ENCODE assay signal across 8 mouse cellular contexts in the genomic region with DNA sequence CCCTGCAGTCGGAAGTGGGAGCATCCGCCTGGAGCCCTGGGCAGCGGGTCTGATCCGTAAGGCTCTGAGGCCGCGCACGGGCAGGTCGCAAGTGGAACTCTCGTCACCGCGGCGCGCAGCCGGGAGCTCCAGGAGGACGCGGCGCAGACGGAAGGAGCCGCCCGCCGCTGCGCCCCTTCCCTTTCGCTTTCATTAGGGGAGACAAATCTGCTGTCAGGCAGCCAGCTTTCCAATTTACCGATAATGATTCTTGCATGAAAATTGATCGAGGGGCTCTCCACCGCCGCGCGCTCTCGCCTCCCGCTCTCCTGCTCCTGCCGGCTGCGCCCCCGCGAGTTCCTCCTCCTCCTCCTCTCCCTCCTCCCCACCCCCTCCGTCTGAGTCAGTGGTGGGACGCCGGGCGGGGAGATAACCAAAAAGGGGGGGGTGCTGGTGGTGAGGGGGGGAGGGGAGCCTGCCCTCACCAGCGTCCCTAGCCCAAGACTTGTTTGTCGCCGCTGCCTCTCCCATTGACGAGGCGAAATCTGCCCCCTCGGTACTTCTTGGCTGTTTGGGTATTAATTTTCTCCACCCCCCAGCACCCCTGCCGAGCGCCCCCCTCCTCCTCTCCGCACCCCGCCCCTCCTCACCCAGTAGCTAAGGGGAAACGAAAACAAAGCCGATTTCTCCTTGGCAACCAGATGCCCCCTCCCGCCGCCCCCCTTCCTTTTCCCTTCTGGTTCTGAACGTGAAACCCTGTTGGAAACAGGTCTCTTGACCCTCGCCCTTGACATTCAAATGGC.
DNase-seq lines count a peak whose midpoint lies in the region; ATAC-seq and TF ChIP-seq lines count a peak whose summit lies in the region.

No protein-coding gene starts in this region.

- peak overlapping the region; percentile 87 for H3K4me2 ChIP-seq in forebrain, embryonic 15.5 days (replicated peaks)
- H3K4me2 ChIP-seq in hindbrain, embryonic 12.5 days (replicated peaks): peak overlapping the region; percentile 95

- peak; percentile 33 for ATAC-seq in forebrain, embryonic 15.5 days (replicated peaks)
- ATAC-seq in hindbrain, embryonic 12.5 days (ENCODE audit: low FRiP score): peak; percentile 68

- H3K27ac ChIP-seq in forebrain, embryonic 15.5 days (replicated peaks): peak overlapping the region; percentile 100
- H3K27ac ChIP-seq in hindbrain, embryonic 12.5 days: peak overlapping the region; percentile 100
- H3K27ac ChIP-seq in left cerebral cortex, adult 2 months: peak overlapping the region; percentile 97

- intact Hi-C loops in left cerebral cortex, adult 2 months (cut with DNase I): loop anchor here (1.0 to 5.0 kb wide), 4 partner anchors 46 to 121 kb away; no protein-coding TSS in a partner anchor

- peak overlapping the region; percentile 84 for H3K9ac ChIP-seq in forebrain, embryonic 15.5 days (replicated peaks)
- peak overlapping the region; percentile 95 for H3K9ac ChIP-seq in hindbrain, embryonic 12.5 days

- H3K4me3 ChIP-seq in forebrain, embryonic 15.5 days: peak overlapping the region; percentile 91
- H3K4me3 ChIP-seq in hindbrain, embryonic 12.5 days: peak overlapping the region; percentile 79
- H3K4me3 ChIP-seq in left cerebral cortex, adult 2 months: peak overlapping the region; percentile 88

- no peak for TF ChIP-seq CTCF in left cerebral cortex, adult 2 months (IDR thresholded peaks at IDR 0.05)

- no peaks in the 10 kb centered on the region for H3K9me3 ChIP-seq in forebrain, embryonic 15.5 days
- H3K9me3 ChIP-seq in hindbrain, embryonic 12.5 days (replicated peaks): no peaks in the 10 kb centered on the region

- no peaks in the 10 kb centered on the region for H3K36me3 ChIP-seq in forebrain, embryonic 15.5 days
- no peaks in the 10 kb centered on the region for H3K36me3 ChIP-seq in hindbrain, embryonic 12.5 days

- H3K27me3 ChIP-seq in forebrain, embryonic 15.5 days: no peaks in the 10 kb centered on the region
- 0 out of 2 replicates have a peak, but pooled peaks cover 11% of the 10 kb centered on the region for H3K27me3 ChIP-seq in hindbrain, embryonic 12.5 days

- under 1% methylated on average over 50 of the region's 55 CpGs for WGBS in forebrain, embryonic 15.5 days
- 1% methylated on average over 54 of the region's 55 CpGs for WGBS in hindbrain, embryonic 12.5 days

- peaks cover 70% of the 10 kb centered on the region for H3K4me1 ChIP-seq in forebrain, embryonic 15.5 days
- H3K4me1 ChIP-seq in hindbrain, embryonic 12.5 days: peaks cover 65% of the 10 kb centered on the region

- DNase-seq in NIH3T3 (ENCODE audit: low read depth): peak; percentile 43
- DNase-seq in cerebellum, adult 11-12 months: peak; percentile 71
- peak; percentile 63 to 73 for DNase-seq in left cerebral cortex, adult 2 months (ENCODE audit: extremely low spot score in 1 of 2, low spot score in 2 of 2)
- DNase-seq in lung, postnatal 36 days: peak; percentile 75
- DNase-seq in right cerebral cortex, adult 2 months (ENCODE audit: low spot score in 2 of 2): peak; percentile 69 to 77
- peak; percentile 50 to 53 for DNase-seq in urinary bladder, postnatal 36 days (ENCODE audit: low spot score in 2 of 2)

Comparison
In these comparisons a context has a peak if more than half of its experiments do, and no peak if none do; other contexts are left out.
1. Peak in every context shown above with its lines: DNase-seq, ATAC-seq, H3K4me3 ChIP-seq and H3K27ac ChIP-seq.